ENCODE assay signal across 8 mouse cellular contexts in the genomic region with DNA sequence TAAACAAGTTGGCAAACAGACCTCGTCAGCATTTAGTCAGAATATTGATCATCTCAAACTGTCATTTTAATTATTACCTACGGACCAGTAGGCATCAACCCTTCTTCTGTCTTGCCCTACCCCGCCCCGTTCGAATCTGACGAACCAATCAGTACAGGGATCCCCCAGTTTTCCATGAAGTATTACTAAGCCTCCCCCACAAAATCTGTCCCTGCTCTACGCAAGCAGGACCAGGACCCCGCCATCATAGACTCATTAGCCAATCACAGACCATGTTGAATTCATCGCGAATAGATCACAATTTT. TPM values are rescaled to one million over a fixed set of nuclear protein-coding genes. Genes with fewer than 3 reads are reported as not detected.
DNase-seq lines count a peak whose midpoint lies in the region; ATAC-seq and TF ChIP-seq lines count a peak whose summit lies in the region.

A gene (minus strand): TSS at position 94 of the 305 bp plus-strand sequence.

- WGBS in embryonic facial prominence, embryonic 15.5 days = 24% methylated on average over 10 of the region's 10 CpGs
- WGBS in heart, embryonic 16.5 days = 12% methylated on average over 10 of the region's 10 CpGs
- 20% methylated on average over 10 of the region's 10 CpGs for WGBS in lung, postnatal 0 days

- peak within 1 kb of the TSS; percentile 74 for H3ac ChIP-seq in C2C12 (ENCODE audit: control insufficient read depth, insufficient read length, low read depth)

- H3K4me3 ChIP-seq in C2C12 (ENCODE audit: insufficient read depth, poor library complexity, severe bottlenecking) = peak within 1 kb of the TSS; percentile 44
- peak within 1 kb of the TSS; percentile 58 for H3K4me3 ChIP-seq in embryonic facial prominence, embryonic 15.5 days (replicated peaks)
- H3K4me3 ChIP-seq in heart, embryonic 16.5 days (ENCODE audit: low read length) = peak within 1 kb of the TSS; percentile 61
- H3K4me3 ChIP-seq in lung, postnatal 0 days (ENCODE audit: low read depth, low read length) = peak within 1 kb of the TSS; percentile 51

- TF ChIP-seq EP300 in lung, postnatal 0 days (IDR thresholded peaks at IDR 0.05) = no peak

- peak in 1 of 2 experiments; percentile 58 for DNase-seq in layer of hippocampus, postnatal 10 days (ENCODE audit: low spot score in 2 of 2)
- no peak for DNase-seq in lung, postnatal 0 days (ENCODE audit: low spot score)
- peak; percentile 10 for DNase-seq in right cerebral cortex, postnatal 25 days
- DNase-seq in urinary bladder, postnatal 25 days (ENCODE audit: low spot score) = no peak

- no peaks in the 10 kb centered on the region for H3K27me3 ChIP-seq in C2C12 (ENCODE audit: control insufficient read depth, insufficient read depth, insufficient read length)
- H3K27me3 ChIP-seq in embryonic facial prominence, embryonic 15.5 days = no peaks in the 10 kb centered on the region
- no peaks in the 10 kb centered on the region for H3K27me3 ChIP-seq in heart, embryonic 16.5 days (ENCODE audit: control insufficient read depth, insufficient read depth, low read length)
- H3K27me3 ChIP-seq in lung, postnatal 0 days (replicated peaks; ENCODE audit: insufficient read depth, low read length) = no peaks in the 10 kb centered on the region

- no peak for TF ChIP-seq CTCF in C2C12 (IDR thresholded peaks at IDR 0.05; ENCODE audit: control insufficient read depth, insufficient read depth, insufficient read length)
- no peak for TF ChIP-seq CTCF in lung, postnatal 0 days (IDR thresholded peaks at IDR 0.05)

- H3K4me1 ChIP-seq in embryonic facial prominence, embryonic 15.5 days = no peaks in the 10 kb centered on the region
- H3K4me1 ChIP-seq in heart, embryonic 16.5 days (ENCODE audit: control insufficient read depth, insufficient read depth, low read length) = no peaks in the 10 kb centered on the region
- no peaks in the 10 kb centered on the region for H3K4me1 ChIP-seq in lung, postnatal 0 days (ENCODE audit: insufficient read depth, low read depth, low read length)

- H3K79me3 ChIP-seq in C2C12 (ENCODE audit: low read depth) = peaks cover 2% of the 10 kb centered on the region

- H3K9ac ChIP-seq in embryonic facial prominence, embryonic 15.5 days = peak within 1 kb of the TSS; percentile 47
- peak within 1 kb of the TSS; percentile 76 for H3K9ac ChIP-seq in heart, embryonic 16.5 days (ENCODE audit: low read length)
- peak within 1 kb of the TSS; percentile 26; the same call in 1 of the 2 replicates for H3K9ac ChIP-seq in lung, postnatal 0 days (replicated peaks; ENCODE audit: low read depth)

- H3K79me2 ChIP-seq in C2C12 (ENCODE audit: control insufficient read depth, insufficient read depth) = peaks cover 12% of the 10 kb centered on the region

- H3K4me2 ChIP-seq in embryonic facial prominence, embryonic 15.5 days (replicated peaks) = peak within 1 kb of the TSS; percentile 49
- peak within 1 kb of the TSS; percentile 77 for H3K4me2 ChIP-seq in heart, embryonic 16.5 days (ENCODE audit: low read depth, low read length)
- peak within 1 kb of the TSS; percentile 62 for H3K4me2 ChIP-seq in lung, postnatal 0 days (replicated peaks; ENCODE audit: low read depth, low read length)

- no peak within 1 kb of the TSS for H3K27ac ChIP-seq in embryonic facial prominence, embryonic 15.5 days (replicated peaks)
- peak within 1 kb of the TSS; percentile 61 for H3K27ac ChIP-seq in heart, embryonic 16.5 days (ENCODE audit: low read length)
- H3K27ac ChIP-seq in lung, postnatal 0 days (ENCODE audit: low read length) = 0 out of 2 replicates have a peak within 1 kb of the TSS, but pooled peaks have one; percentile 2

- peak; percentile 30 for ATAC-seq in CD4-positive, CD25-positive, alpha-beta regulatory T cell, adult 4 months
- ATAC-seq in embryonic facial prominence, embryonic 15.5 days (ENCODE audit: insufficient number of reproducible peaks, low FRiP score, low TSS enrichment, low read depth) = no peak
- ATAC-seq in heart, embryonic 16.5 days (replicated peaks; ENCODE audit: extremely low read depth, insufficient read depth, low FRiP score) = no peak
- ATAC-seq in lung, postnatal 0 days = peak; percentile 13; the same call in 1 of the 2 replicates

- H3K9me3 ChIP-seq in embryonic facial prominence, embryonic 15.5 days (replicated peaks) = no peaks in the 10 kb centered on the region
- no peaks in the 10 kb centered on the region for H3K9me3 ChIP-seq in heart, embryonic 16.5 days (replicated peaks; ENCODE audit: control insufficient read depth, low read length)
- H3K9me3 ChIP-seq in lung, postnatal 0 days (ENCODE audit: low read length) = no peaks in the 10 kb centered on the region

- no peaks in the 10 kb centered on the region for H3K36me3 ChIP-seq in C2C12 (ENCODE audit: control insufficient read depth, insufficient read depth)
- H3K36me3 ChIP-seq in embryonic facial prominence, embryonic 15.5 days = no peaks in the 10 kb centered on the region
- H3K36me3 ChIP-seq in heart, embryonic 16.5 days (ENCODE audit: control insufficient read depth, insufficient read depth) = no peaks in the 10 kb centered on the region
- H3K36me3 ChIP-seq in lung, postnatal 0 days (ENCODE audit: insufficient read depth, low read length) = no peaks in the 10 kb centered on the region

TF ChIP-seq in C2C12, 6 proteins besides CTCF, POLR2A, EP300 and RAD21:
- TF ChIP-seq MYOD1 (IDR thresholded peaks at IDR 0.05; ENCODE audit: control insufficient read depth, insufficient read length, low read depth) (no peak), USF1 (IDR thresholded peaks at IDR 0.05; ENCODE audit: low read depth) (no peak), MYOG (IDR thresholded peaks at IDR 0.05; ENCODE audit: control insufficient read depth, extremely low read depth, insufficient read length) (no peak), CEBPB (IDR thresholded peaks at IDR 0.05; ENCODE audit: low read depth) (no peak), FOSL1 (IDR thresholded peaks at IDR 0.05; ENCODE audit: insufficient read depth, low read length, poor library complexity, severe bottlenecking) (no peak), MAX (IDR thresholded peaks at IDR 0.05) (no peak)

RNA-seq across cellular contexts. Expression of the gene that starts here (rescaled TPM):
- polyA plus RNA-seq in C2C12 (2012; fragmentation: generic; extraction: Trizol) = 73.1 TPM
- 100 to 1,000 TPM; 131 to 160 TPM for polyA plus RNA-seq in CD4-positive, CD25-positive, alpha-beta regulatory T cell, adult 4 months (2017; shearing (Covaris generic))
- 48.0 and 48.6 TPM in 2 replicates for polyA plus RNA-seq in embryonic facial prominence, embryonic 15.5 days (2015; fragmentation: Nextera tagmentation; extraction: Ambion mirVana)
- 31.9 and 35.7 TPM in 2 replicates for polyA plus RNA-seq in heart, embryonic 16.5 days (2015; fragmentation: Nextera tagmentation; extraction: Ambion mirVana)
- total RNA-seq in layer of hippocampus, postnatal 10 days (2021) = 10 to 100 TPM; 26.8 to 27.7 TPM
- polyA plus RNA-seq in lung, postnatal 0 days (2015; fragmentation: Nextera tagmentation; extraction: Ambion mirVana) = 51.0 and 58.1 TPM in 2 replicates

Comparison
In these comparisons a context has a peak if more than half of its experiments do, and no peak if none do; other contexts are left out.
1. ATAC-seq: peak in CD4-positive, CD25-positive, alpha-beta regulatory T cell, adult 4 months (single experiment) and lung, postnatal 0 days (single experiment); none in embryonic facial prominence, embryonic 15.5 days (single experiment) and heart, embryonic 16.5 days (single experiment).
2. H3K9ac ChIP-seq: peak in every context shown above with its lines; median percentile 76 in heart, embryonic 16.5 days; 47 in embryonic facial prominence, embryonic 15.5 days; 26 in lung, postnatal 0 days.
3. Peak in every context shown above with its lines, with median percentiles within 50 percentile points of each other: H3K4me3 ChIP-seq and H3K4me2 ChIP-seq.